Mouse (Mus musculus): ENCODE measurements around the gene Kidins220. TPM values are rescaled to one million over a fixed set of nuclear protein-coding genes. Genes with fewer than 3 reads are reported as not detected.

Gene Kidins220
- total RNA-seq, 2 experiments from 2014 or later: 286 to 300 TPM

GRCm38 (mm10) chr12:25014307-25014927 is 39.7 kb downstream of the Kidins220 start:
- DNase-seq (ENCODE audit: low spot score in 2 of 2): no peak
- intact Hi-C loops (cut with DNase I): no loop called here

GRCm38 (mm10) chr12:25014938-25015337 is 40.2 kb downstream of the Kidins220 start:
- intact Hi-C loops (cut with DNase I): no loop called here
- no peak for DNase-seq (ENCODE audit: low spot score in 2 of 2)

DNA sequence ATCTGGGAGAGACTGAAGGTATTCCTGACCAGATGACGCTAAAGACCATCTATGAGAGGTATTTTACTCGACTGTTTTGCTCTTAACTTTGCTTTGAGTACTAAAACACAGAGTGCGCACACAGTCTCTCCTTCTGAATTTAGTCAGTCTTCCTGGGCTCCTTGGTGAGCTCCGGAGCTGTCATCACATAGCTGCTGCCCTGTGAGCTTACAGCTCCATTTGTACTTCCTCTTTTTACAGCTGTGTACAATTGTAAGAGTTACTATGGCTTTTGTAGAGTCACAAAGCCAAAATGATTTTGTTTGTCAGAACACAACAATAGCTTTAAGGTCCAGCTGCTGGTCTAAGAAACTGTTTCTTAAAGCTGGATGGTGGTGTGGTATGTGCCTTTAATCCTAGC is 42.3 kb downstream of the Kidins220 start:
- DNase-seq (ENCODE audit: low spot score in 2 of 2): no peak
- intact Hi-C loops (cut with DNase I): no loop called here

DNA sequence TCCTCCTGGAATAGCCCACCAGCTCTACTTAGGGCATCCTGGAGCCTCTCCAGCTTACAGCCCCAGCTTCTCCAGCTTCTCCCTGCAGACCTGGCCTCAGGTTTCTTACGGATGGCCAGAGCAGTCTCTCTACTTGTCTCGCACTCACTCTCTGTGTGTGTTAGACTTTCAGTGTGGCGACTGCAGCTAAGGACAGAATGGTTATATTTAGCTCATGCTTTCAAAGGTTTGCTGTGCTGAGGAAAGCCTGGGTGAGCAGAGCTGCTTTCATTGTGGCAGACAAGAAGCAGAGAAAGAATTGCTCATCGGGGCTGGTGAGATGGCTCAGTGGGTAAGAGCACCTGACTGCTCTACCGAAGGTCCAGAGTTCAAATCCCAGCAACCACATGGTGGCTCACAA is 46.3 kb downstream of the Kidins220 start:
- no peak for DNase-seq (ENCODE audit: low spot score in 2 of 2)
- intact Hi-C loops (cut with DNase I): loop anchor here (10.0 kb wide), 1 partner anchor 1054 kb away; no protein-coding TSS in a partner anchor

DNA sequence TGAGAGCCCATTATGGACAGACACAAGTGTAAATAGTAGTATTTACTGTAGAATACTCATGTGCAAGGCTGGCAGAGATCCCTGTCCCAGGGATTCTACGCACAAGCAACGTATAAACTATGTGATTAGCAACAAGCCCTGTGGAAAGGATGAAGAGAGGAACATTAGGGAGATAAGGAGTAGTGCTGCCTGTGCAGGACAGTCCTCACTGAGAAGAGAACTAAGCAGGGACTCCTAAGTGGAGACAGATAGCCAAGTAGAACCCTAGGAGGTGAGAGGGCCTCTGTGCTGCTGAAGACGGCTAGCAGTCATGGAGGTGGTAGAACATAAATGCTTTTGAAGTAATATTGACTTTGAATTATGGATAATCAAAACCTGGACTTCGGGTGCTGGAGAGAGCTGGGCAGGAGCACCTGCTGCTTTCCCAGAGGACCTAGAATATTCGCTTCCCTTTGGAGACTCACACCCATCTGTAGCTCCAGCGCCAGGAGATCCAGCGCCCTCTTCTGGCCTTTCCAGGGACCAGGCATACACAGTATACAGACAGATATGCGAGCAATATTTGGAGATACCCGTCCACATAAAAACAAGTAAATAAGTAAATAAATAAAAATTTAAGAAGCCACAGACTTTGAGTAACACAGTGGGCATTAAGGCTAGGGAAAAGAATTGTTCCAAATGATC is 50.3 kb downstream of the Kidins220 start:
- intact Hi-C loops (cut with DNase I): loop anchor here (5.0 to 10.0 kb wide), 4 partner anchors 72 to 1272 kb away; partner anchors contain the start of gene Id2
- DNase-seq (ENCODE audit: low spot score in 2 of 2): peak in 1 of 2 experiments; percentile 33

DNA sequence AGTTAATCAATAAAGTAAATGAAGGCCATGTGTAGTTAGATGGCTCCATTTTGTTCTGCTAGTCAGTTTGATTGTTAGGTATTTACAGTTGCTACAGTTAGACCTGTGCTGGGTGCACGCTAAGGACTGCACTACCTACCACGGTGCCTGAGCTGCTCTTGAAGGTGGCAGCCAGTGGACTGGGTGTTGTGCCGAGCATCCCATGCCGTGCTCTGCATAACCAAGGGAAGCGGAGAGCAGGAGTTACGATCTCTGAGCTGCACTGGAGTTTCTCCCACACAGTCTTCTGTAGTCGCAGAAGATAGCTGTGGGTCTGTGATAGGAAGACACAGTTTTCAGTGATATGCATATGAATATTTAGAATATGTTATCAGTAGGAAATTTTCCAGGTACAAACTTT is 51.6 kb downstream of the Kidins220 start:
- DNase-seq (ENCODE audit: low spot score in 2 of 2): no peak
- intact Hi-C loops (cut with DNase I): loop anchor here (5.0 to 10.0 kb wide), 4 partner anchors 71 to 1271 kb away; partner anchors contain the start of gene Id2

GRCm38 (mm10) chr12:25027416-25027815 is 52.7 kb downstream of the Kidins220 start:
- intact Hi-C loops (cut with DNase I): loop anchor here (5.0 to 10.0 kb wide), 4 partner anchors 70 to 1270 kb away; partner anchors contain the start of gene Id2
- peak; percentile 77 to 83 for DNase-seq (ENCODE audit: low spot score in 2 of 2)

DNA sequence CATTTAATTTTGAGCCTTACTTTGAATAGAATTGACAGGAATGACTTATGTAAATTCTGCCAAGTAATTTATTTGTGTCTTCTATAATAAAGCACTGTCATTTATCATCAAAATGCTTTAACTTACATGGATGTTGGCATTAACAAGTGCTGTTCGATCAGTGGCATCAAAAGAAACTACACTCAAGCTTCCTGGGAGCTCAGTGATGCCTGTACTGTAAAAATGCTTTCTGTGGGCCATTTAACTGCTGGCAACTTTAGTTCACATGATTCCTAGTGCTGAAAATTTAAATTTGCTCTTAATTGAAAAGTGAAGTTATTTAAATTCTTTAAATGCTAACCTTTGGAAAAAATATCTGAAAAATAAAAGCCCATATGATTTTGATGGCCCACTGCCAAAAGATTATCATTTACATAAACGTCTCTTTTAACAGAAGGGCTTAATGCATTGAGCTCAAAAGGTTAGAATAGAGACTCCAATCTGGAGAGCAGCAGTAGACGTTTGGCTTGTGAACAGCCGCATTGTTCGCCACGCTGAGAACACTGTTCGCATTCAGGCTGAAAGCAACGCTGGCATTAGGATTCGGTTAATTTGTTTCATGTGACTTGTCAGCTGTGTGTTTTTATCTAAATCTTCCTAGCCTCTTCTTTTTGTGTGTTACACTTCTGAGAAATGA is 59.1 kb downstream of the Kidins220 start:
- intact Hi-C loops (cut with DNase I): loop anchor here (5.0 kb wide), 1 partner anchor 49 kb away; no protein-coding TSS in a partner anchor
- DNase-seq (ENCODE audit: low spot score in 2 of 2): peak in 1 of 2 experiments; percentile 57

- intact Hi-C loops (cut with DNase I): loop anchor here (5.0 kb wide), 1 partner anchor 48 kb away; no protein-coding TSS in a partner anchor
- DNase-seq (ENCODE audit: low spot score in 2 of 2): no peak
These were observed 59.7 kb downstream of the Kidins220 start for GRCm38 (mm10) chr12:25034338-25034953.

DNA sequence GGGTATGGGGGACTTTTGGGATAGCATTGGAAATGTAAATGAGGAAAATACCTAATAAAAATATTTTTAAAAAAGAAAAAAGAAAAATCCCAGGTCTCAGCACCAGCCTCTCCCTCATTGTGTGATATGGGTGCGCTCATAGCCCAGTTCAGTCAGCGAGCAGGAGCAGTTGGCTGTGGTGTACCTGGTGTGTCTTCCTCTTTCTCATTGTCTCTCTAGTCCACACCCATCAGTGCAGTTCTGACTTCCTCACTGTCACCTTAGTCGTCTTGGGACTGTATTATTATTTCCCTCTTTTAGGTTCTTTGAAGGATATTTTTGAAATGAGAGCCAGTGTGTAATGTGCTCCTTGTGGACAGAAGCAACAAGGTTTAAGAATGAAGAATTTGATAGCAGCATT is 61.3 kb downstream of the Kidins220 start:
- DNase-seq (ENCODE audit: low spot score in 2 of 2): no peak
- intact Hi-C loops (cut with DNase I): no loop called here

DNA sequence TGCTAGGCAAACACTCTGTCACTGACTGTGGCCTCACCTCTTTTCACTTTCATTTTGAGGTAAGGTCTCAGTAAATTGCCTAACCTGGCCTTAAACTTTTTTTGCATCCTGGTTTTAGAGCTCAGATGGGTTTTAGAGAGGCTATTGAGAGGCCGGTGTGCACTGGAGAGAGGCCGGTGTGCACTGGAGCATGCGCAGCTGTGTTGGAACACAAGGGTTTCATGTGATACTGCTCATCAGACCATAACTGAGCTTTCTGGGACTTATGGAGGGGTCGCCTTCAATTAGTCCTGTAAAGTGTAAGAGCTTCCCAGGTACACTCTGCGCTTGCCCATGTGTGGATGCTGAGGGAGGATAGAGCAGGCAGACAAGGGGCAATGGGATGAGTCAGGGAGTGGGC is 62.5 kb downstream of the Kidins220 start:
- no peak for DNase-seq (ENCODE audit: low spot score in 2 of 2)
- intact Hi-C loops (cut with DNase I): no loop called here

DNA sequence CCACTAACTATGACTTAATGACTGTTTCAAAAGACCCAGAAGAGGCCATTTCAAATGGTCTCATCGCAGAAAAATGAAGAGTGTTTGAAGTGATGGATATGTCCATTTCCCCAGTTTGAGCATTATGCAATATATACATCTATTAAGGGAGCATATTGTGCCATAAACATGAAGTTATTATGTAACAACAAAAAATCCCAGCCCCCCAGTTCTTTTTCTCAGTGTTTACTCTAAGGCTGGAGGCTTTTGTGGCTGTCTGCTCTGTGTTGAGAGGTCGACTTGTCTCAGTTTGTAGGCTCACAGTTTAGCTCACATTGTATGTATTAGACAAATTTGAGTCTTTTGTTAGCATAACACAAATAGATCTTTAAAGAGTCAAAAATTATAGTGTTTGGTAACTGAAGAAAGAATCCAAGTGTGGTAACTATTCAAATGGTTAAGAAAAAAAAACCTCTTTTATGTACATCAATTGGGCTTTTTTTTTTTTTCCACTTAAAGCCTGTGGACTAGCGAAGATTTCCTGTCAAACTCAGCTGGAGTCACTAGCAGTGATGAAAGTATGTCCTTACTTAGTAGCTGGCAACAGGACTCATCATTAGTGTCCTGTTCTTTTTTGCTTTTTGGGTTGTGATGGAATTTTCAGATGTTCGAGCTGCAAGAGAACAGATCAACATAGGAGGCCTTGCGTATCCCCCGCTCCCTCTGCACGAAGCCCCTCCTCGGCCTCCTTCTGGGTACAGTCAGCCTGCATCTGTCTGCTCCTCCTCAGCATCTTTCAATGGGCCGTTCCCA is 63.2 kb downstream of the Kidins220 start:
- intact Hi-C loops (cut with DNase I): no loop called here
- DNase-seq (ENCODE audit: low spot score in 2 of 2): no peak

GRCm38 (mm10) chr12:25044056-25044455 is 69.3 kb downstream of the Kidins220 start:
- no peak for DNase-seq (ENCODE audit: low spot score in 2 of 2)
- intact Hi-C loops (cut with DNase I): no loop called here

- intact Hi-C loops (cut with DNase I): no loop called here
- no peak for DNase-seq (ENCODE audit: low spot score in 2 of 2)
These were observed 69.9 kb downstream of the Kidins220 start for GRCm38 (mm10) chr12:25044579-25044978.

GRCm38 (mm10) chr12:25049253-25049652 is 74.5 kb downstream of the Kidins220 start:
- intact Hi-C loops (cut with DNase I): no loop called here
- no peak for DNase-seq (ENCODE audit: low spot score in 2 of 2)

DNA sequence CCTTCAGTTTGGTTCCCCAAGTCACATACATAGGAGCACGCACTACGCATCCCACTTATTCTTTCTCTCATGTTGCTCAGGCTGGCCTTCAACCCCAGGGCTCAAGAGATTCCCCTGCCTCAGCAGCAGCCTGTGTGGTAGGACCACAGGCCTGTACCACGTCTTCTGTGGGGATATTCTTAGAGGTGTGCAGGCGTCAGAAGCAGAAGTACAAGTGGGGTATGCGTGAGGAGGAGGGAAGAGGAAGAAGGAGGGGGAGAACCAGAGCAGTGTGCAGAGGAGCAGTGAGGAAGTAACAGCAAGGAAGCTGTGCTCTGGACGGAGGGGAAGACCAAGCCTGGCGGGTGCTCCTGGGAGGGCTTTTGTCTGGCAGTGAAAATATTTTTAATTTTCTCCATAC is 79.8 kb downstream of the Kidins220 start:
- intact Hi-C loops (cut with DNase I): no loop called here
- DNase-seq (ENCODE audit: low spot score in 2 of 2): peak in 1 of 2 experiments; percentile 42

DNA sequence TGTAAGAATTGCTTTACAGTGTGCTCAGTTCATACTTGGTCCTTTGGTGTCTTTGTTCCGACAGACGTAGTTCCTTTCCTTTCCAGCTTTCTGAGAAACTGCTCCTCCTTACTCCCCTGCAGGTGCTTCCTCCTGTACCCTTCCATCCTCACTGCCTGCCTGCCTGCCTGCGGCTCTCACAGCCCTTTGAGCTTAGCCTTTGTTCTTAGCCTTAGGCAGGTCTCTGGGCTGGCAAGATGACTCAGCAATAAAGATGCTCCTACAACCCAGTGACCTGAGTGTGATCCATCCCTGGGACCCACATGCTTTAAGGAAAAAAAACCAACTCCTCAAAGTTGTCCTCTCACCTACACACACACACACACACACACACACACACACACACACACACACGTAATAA is 80.2 kb downstream of the Kidins220 start:
- DNase-seq (ENCODE audit: low spot score in 2 of 2): no peak
- intact Hi-C loops (cut with DNase I): no loop called here

GRCm38 (mm10) chr12:25059487-25060200 is 84.9 kb downstream of the Kidins220 start:
- intact Hi-C loops (cut with DNase I): no loop called here

GRCm38 (mm10) chr12:25060901-25061300 is 86.2 kb downstream of the Kidins220 start:
- intact Hi-C loops (cut with DNase I): no loop called here
- DNase-seq (ENCODE audit: low spot score in 2 of 2): no peak

More at GRCm38 (mm10) chr12:25059487-25060200, 84.9 kb downstream of the Kidins220 start:
- peak in 1 of 2 experiments; percentile 61 for DNase-seq (ENCODE audit: low spot score in 2 of 2)
